ENCODE assay signal across 9 mouse cellular contexts in the genomic region with DNA sequence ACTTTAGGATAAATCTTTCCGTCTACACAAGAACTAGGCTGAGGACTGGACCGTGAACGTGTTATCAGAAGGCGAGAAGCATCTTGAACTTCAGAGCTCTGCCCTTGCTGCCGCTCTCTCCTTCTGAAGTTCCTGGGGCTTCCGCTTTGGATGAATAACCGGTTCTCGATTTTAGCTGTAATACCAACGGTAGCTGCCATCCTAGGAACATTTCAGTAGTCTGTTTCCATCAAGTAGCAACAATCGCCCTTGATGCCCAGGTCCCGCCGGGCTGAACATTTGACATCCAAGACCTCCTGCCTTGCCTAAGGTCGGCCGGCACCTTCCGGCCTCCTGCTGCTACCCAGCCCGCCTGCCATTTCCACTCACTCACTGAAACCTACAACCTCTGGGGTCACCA. TPM values are rescaled to one million over a fixed set of nuclear protein-coding genes. Genes with fewer than 3 reads are reported as not detected.
DNase-seq lines count a peak whose midpoint lies in the region; ATAC-seq and TF ChIP-seq lines count a peak whose summit lies in the region.
"Had no signal": no experiment of that assay in that cellular context is flagged by ENCODE, and none has a peak within 500 bp of the region (broad histone marks: within the 10 kb centered on the region; RNA-seq: fewer than 3 reads in every experiment).

No protein-coding gene starts in this region.

- H3K36me3 ChIP-seq in hindbrain, embryonic 14.5 days (replicated peaks; ENCODE audit: control insufficient read depth, insufficient read depth): no peaks in the 10 kb centered on the region
- no peaks in the 10 kb centered on the region for H3K36me3 ChIP-seq in lung, embryonic 15.5 days

- H3K4me1 ChIP-seq in lung, adult 2 months (ENCODE audit: control insufficient read depth, insufficient read depth, low read length): peaks cover 3% of the 10 kb centered on the region; the same call in 1 of the 2 replicates
- H3K4me1 ChIP-seq in hindbrain, embryonic 14.5 days (replicated peaks; ENCODE audit: control insufficient read depth, insufficient read depth, low read length): peaks cover 12% of the 10 kb centered on the region; the same call in 1 of the 2 replicates
- peaks cover 21% of the 10 kb centered on the region for H3K4me1 ChIP-seq in lung, embryonic 15.5 days

- 18% methylated on average over 16 of the region's 16 CpGs for WGBS in lung, adult 2 months
- WGBS in hindbrain, embryonic 14.5 days: 1% methylated on average over 16 of the region's 16 CpGs
- 2% methylated on average over 16 of the region's 16 CpGs for WGBS in lung, embryonic 15.5 days

- TF ChIP-seq POLR2A in lung, adult 2 months (IDR thresholded peaks at IDR 0.05; ENCODE audit: borderline replicate concordance, extremely low read depth, low read depth, low read length): no peak

- ATAC-seq in hindbrain, embryonic 14.5 days (ENCODE audit: low FRiP score): no peak
- ATAC-seq in lung, embryonic 15.5 days (ENCODE audit: borderline replicate concordance, extremely low read depth, low FRiP score, low TSS enrichment): no peak
- no peak for ATAC-seq in CD4-positive, CD25-positive, alpha-beta regulatory T cell, adult 4 months

- H3K9ac ChIP-seq in hindbrain, embryonic 14.5 days: 0 out of 2 replicates have a peak overlapping the region, but pooled peaks have one; percentile 20
- peak overlapping the region; percentile 92 for H3K9ac ChIP-seq in lung, embryonic 15.5 days

- H3K9me3 ChIP-seq in hindbrain, embryonic 14.5 days (ENCODE audit: control insufficient read depth, low read length): no peaks in the 10 kb centered on the region
- H3K9me3 ChIP-seq in lung, embryonic 15.5 days: no peaks in the 10 kb centered on the region

- no peak overlapping the region for H3K4me3 ChIP-seq in lung, adult 2 months (replicated peaks; ENCODE audit: extremely low read depth, low read depth, low read length)
- peak overlapping the region; percentile 45 for H3K4me3 ChIP-seq in hindbrain, embryonic 14.5 days (replicated peaks; ENCODE audit: low read length)
- peak overlapping the region; percentile 79 for H3K4me3 ChIP-seq in lung, embryonic 15.5 days

- no peak for TF ChIP-seq CTCF in lung, adult 2 months (IDR thresholded peaks at IDR 0.05; ENCODE audit: insufficient read depth, low read length)

- no peak overlapping the region for H3K27ac ChIP-seq in hindbrain, embryonic 14.5 days
- H3K27ac ChIP-seq in lung, embryonic 15.5 days: peak overlapping the region; percentile 98

- peak overlapping the region; percentile 66 for H3K4me2 ChIP-seq in hindbrain, embryonic 14.5 days (replicated peaks)
- H3K4me2 ChIP-seq in lung, embryonic 15.5 days: peak overlapping the region; percentile 89

- H3K27me3 ChIP-seq in hindbrain, embryonic 14.5 days (ENCODE audit: control insufficient read depth, insufficient read depth, low read length): peaks cover 76% of the 10 kb centered on the region
- H3K27me3 ChIP-seq in lung, embryonic 15.5 days: peaks cover 41% of the 10 kb centered on the region

- peak; percentile 58 for DNase-seq in lung, adult 2 months
- DNase-seq in lung, postnatal 25 days (ENCODE audit: low spot score): no peak
- no peak for DNase-seq in hindbrain, embryonic 14.5 days (ENCODE audit: low spot score)
- DNase-seq in yolk sac, embryonic 10.5 days (ENCODE audit: low spot score): peak; percentile 5
- no peak for DNase-seq in right cerebral cortex, postnatal 10 days (ENCODE audit: low spot score in 2 of 2)
- no peak for DNase-seq in adrenal gland, adult 18-20 months (ENCODE audit: low spot score in 2 of 2)

RNA-seq across cellular contexts. Expression of gene Mecom, which starts 37.7 kb away (rescaled TPM):
- polyA plus RNA-seq in lung, adult 2 months (2012; rRNA removed): 13.5 and 16.0 TPM in 2 replicates
- 12.6 and 13.7 TPM in 2 replicates for polyA plus RNA-seq in hindbrain, embryonic 14.5 days (2014; fragmentation: Nextera tagmentation; extraction: Ambion mirVana)
- polyA plus RNA-seq in lung, embryonic 15.5 days (2015; fragmentation: Nextera tagmentation; extraction: Ambion mirVana): 65.4 and 68.8 TPM in 2 replicates
- polyA plus RNA-seq in CD4-positive, CD25-positive, alpha-beta regulatory T cell, adult 4 months (2017; shearing (Covaris generic)): under 1 TPM in 1 of 2 experiments, not detected in 1; 0.39 TPM
- total RNA-seq in adrenal gland, adult 18-20 months (2021): 10 to 100 TPM in 1 of 2 experiments, 1 to 10 TPM in 1; 4.7 to 10.2 TPM
- total RNA-seq: neutrophil, adult 5-6 weeks had no signal

Comparison
In these comparisons a context has a peak if more than half of its experiments do, and no peak if none do; other contexts are left out.
1. DNase-seq: peak in lung, adult 2 months (single experiment) and yolk sac, embryonic 10.5 days (single experiment); none in lung, postnatal 25 days (single experiment), hindbrain, embryonic 14.5 days (single experiment), right cerebral cortex, postnatal 10 days (0 of 2) and adrenal gland, adult 18-20 months (0 of 2).